Comparison of ENCODE assay signal across 27 mouse cellular contexts in the genomic region with DNA sequence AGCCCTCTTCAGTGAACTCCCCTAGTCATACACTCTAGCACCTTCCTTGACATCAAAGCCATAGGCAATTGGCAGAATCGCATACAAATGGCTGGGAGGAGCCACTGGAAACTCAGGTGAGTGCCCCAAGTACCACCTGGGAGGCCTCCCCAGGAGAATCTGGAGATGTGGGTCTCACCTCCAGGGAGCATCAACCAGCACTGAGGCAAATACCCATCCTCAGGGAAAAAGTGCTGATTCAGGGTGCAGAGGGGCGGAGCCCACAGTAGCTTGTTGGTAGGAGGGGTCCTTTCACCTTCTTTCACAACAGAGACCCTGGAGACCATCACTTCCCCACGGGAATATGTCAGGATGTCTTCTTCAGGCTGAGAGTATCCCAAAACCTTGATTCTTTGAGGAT. TPM values are rescaled to one million over a fixed set of nuclear protein-coding genes. Genes with fewer than 3 reads are reported as not detected.
"Had no signal": no experiment of that assay in that cellular context is flagged by ENCODE, and none has a peak within 500 bp of the region (broad histone marks: within the 10 kb centered on the region; RNA-seq: fewer than 3 reads in every experiment).

No protein-coding gene starts in this region.

- H3K9ac ChIP-seq: embryonic facial prominence, embryonic 12.5 days; embryonic facial prominence, embryonic 13.5 days; embryonic facial prominence, embryonic 15.5 days; forebrain, embryonic 12.5 days; forebrain, embryonic 13.5 days; forebrain, embryonic 15.5 days; forebrain, postnatal 0 days had no signal

- H3K27me3 ChIP-seq: embryonic facial prominence, embryonic 12.5 days; embryonic facial prominence, embryonic 13.5 days; embryonic facial prominence, embryonic 15.5 days; forebrain, embryonic 12.5 days; forebrain, embryonic 13.5 days; forebrain, embryonic 15.5 days had no signal

- DNase-seq: cerebellum, adult 8-10 months; cerebellum, adult 9-10 months; cerebellum, adult 9-11 months; cerebellum, postnatal 10 days; cerebellum, postnatal 14 days; cerebellum, postnatal 25 days; cerebellum, postnatal 36 days; embryo, embryonic 11 days; forebrain, postnatal 0 days; gastrocnemius, adult 2 months; gastrocnemius, postnatal 10 days; gastrocnemius, postnatal 14 days; gastrocnemius, postnatal 25 days; gastrocnemius, postnatal 36 days; heart, adult 18-20 months had no signal

- H3K36me3 ChIP-seq: embryonic facial prominence, embryonic 10.5 days; embryonic facial prominence, embryonic 12.5 days; embryonic facial prominence, embryonic 13.5 days; embryonic facial prominence, embryonic 15.5 days; forebrain, embryonic 10.5 days; forebrain, embryonic 12.5 days; forebrain, embryonic 15.5 days; heart, embryonic 10.5 days had no signal

- H3K27ac ChIP-seq: embryonic facial prominence, embryonic 10.5 days; embryonic facial prominence, embryonic 12.5 days; embryonic facial prominence, embryonic 13.5 days; embryonic facial prominence, embryonic 15.5 days; forebrain, embryonic 10.5 days; forebrain, embryonic 12.5 days; forebrain, embryonic 13.5 days; forebrain, embryonic 15.5 days; gastrocnemius, adult 2 months; heart, embryonic 10.5 days had no signal

- H3K4me3 ChIP-seq: embryonic facial prominence, embryonic 10.5 days; embryonic facial prominence, embryonic 12.5 days; embryonic facial prominence, embryonic 13.5 days; embryonic facial prominence, embryonic 15.5 days; erythroblast, embryonic 14.5 days; forebrain, embryonic 10.5 days; forebrain, embryonic 12.5 days; forebrain, embryonic 13.5 days; forebrain, embryonic 15.5 days; gastrocnemius, adult 2 months; heart, embryonic 10.5 days had no signal

- H3K4me1 ChIP-seq: embryonic facial prominence, embryonic 12.5 days; embryonic facial prominence, embryonic 15.5 days; forebrain, embryonic 10.5 days; forebrain, embryonic 12.5 days; forebrain, embryonic 13.5 days; forebrain, embryonic 15.5 days had no signal

RNA-seq across cellular contexts. Expression of a gene that starts 53.4 kb away (rescaled TPM):
- total RNA-seq: common myeloid progenitor, adult 5-6 weeks; granulocyte monocyte progenitor cell, adult 5-6 weeks had no signal
- polyA plus RNA-seq: erythroblast, embryonic 14.5 days had no signal
